Mouse (Mus musculus) lung, postnatal 10 days (tissue): ENCODE results near the gene Prkg1.

Source experiments
- DNase-seq: peaks from one replicate; pipeline ENCODE4 v3.0.0; 2021

The Prkg1 gene

GRCm38 (mm10) chr19:31136316-31136715 is 628.5 kb downstream of the Prkg1 start:
- DNase-seq, result no peak

DNA sequence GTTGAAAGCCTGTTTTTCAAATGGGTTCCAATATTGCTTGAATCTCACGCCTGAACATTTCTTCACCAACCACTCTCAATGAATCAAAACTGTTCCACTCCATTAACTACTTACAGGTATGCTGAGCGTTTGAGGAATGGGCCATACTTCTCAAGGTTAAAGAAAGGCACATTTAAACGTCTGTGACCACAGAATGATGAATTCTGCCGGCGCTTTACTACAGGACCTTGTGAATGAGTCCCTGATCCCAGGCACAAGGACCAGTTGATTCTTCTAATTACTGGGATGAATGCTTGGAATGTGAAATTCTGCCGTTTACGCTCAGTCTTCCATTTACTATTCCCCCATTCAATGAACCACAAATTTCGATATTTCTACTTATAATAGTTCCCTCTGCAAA is 632.2 kb downstream of the Prkg1 start:
- DNase-seq, result no peak

DNA sequence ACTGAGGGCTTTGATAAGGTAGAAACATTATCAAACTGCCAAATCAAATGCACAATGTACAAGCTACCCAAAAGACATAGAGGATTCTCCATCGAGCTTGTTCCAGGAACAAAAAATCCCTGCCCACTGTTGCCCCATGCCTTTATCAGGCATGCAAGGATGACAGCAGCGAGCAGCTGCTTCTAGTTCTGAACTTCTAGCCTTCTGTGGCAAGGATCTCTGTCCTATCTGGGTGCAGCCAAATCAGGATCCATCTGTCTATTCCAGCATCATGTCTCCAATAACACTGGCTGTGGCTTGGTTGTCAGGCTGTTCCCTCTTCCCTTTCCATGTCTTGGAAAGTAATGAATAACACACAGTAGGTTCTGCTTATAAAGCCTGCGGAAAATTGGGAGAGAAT is 640.2 kb downstream of the Prkg1 start:
- no peak for DNase-seq

- peak; percentile 27 for DNase-seq
These were observed 650.1 kb downstream of the Prkg1 start for GRCm38 (mm10) chr19:31114690-31115089.

DNA sequence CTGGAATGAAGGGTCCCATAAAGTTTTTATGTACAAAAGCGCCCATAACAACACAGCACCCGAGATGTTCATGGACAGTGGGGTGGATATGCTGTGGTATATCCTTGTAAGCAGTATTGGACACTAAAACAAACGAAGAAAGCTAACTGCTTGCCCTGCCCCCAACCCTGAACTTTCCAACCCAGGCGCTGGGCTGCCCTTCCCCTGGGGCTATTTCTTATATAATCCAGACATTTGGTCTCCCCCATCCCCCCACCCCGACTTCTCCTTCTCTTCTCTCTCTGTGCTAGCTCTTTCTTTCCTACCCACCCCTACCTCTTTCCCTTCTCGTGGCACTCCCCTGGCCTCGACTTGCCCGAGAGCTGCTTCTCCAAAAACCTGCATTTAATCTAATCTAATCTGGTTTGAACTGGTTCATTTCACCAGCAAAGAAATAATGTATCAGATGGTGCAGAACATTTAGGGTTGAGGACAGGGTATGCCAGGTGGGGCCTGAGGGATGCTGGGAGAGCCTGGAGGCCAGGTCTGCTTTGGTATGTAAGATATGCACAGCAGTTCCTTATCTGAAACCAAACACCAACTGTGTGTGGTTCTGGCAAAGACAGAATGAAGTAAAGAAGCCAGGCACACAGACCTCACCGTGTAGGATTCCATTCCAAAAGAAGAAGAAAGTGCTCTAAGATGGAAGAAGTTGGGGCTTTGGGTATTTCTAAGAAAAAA is 657.8 kb downstream of the Prkg1 start:
- DNase-seq, result no peak

GRCm38 (mm10) chr19:31106036-31106435 is 658.8 kb downstream of the Prkg1 start:
- no peak for DNase-seq

DNA sequence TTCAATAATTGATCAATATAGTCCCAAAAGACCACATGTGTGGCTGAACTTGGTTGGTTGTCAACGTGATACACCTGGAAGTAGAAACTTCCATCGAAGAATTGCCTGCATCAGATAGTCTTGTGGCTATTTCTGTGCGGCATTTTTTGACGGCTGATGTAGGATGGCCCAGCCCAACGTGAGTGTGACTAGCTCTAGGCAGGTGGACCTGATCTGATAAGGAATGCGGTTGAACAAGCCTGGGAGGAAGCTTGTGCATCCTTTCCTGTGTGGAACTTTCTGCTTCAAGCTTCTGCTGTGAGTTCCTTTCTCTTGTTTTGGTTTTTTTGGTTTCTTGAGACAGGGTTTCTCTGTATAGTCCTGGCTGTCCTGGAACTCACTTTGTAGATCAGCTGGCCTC is 660.1 kb downstream of the Prkg1 start:
- DNase-seq, result no peak

DNA sequence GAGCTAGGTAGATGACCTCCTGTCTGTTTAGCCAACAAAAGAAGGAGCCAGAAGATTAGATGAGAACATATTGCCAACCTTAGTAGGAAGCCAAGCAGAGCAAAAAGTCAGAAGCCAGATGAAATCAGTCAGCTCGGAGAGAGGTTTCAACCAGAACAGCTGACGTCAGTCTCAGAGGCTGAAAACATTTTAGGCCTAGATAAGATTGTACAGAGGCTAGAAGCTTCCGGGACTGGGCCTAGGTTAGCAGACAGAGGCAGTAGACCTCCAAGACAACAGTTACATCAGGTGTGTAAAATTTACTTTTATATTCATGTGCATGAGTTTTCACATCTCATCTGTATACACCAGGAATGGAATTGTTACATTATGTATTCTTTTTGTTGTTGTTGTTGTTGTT is 665.5 kb downstream of the Prkg1 start:
- no peak for DNase-seq

DNA sequence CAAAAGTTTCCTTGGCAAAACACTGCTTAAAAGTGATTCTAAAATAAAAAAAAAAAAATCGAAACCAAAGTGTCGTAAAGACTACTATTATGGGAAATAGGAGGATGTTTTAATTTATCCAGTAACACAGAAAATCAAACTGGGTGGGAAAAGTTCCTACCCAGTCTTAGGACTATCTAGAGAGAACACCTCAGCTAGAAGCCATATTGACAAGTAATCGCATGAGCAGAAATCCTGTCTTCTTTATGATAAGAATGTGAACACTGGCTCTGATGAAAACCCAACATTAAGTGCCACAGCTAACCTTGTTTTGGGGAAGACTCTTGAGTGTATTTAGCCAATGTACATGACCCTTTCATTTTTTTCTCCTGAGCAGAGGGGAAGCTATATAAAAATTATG is 667.0 kb downstream of the Prkg1 start:
- no peak for DNase-seq

DNA sequence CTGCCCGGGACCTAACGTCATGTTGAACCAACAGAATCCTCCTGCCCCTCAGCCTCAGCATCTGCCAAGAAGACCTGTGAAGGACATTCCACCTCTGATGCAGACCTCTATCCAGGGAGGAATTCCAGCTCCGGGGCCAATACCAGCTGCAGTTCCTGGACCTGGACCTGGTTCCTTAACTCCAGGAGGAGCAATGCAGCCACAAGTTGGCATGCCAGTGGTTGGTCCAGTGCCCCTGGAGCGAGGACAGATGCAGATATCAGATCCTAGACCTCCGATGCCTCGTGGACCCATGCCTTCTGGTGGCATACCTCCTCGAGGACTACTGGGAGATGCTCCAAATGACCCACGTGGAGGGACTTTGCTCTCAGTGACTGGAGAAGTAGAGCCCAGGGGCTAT is 681.1 kb downstream of the Prkg1 start:
- no peak for DNase-seq

DNA sequence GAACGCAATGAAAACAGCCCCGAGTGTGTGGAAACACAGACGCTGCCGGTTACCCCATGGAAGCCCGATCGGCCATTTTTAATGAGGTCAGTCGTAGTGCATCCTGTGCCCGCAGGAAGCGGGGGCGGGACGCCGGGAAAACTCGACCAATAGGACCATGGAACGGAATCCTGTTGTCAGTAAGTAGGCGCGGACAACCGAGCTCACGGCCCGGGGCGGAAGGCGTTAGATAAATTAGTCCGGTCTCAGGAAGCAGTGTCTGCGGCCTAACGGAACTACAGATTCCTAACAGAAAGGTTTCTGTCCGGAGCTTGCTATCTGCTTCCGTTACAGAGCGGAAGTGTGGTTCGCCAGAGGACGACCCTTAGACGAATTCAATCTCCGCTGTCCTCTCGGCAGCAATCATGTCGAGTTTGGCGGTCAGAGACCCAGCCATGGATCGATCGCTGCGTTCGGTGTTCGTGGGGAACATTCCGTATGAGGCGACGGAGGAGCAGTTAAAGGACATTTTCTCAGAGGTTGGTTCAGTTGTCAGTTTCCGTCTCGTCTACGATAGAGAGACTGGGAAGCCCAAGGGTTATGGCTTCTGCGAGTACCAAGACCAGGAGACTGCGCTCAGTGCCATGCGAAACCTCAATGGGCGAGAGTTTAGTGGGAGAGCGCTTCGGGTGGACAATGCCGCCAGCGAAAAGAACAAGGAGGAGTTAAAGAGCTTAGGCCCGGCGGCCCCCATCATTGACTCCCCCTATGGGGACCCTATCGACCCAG is 682.0 kb downstream of the Prkg1 start, which contains the start of gene Cstf2t:
Gene Cstf2t, plus strand, starts transcription at position 176 of the 768 bp plus-strand sequence.
- peak; percentile 100 for DNase-seq

GRCm38 (mm10) chr19:31082226-31082625 is 682.6 kb downstream of the Prkg1 start:
- no peak for DNase-seq

DNA sequence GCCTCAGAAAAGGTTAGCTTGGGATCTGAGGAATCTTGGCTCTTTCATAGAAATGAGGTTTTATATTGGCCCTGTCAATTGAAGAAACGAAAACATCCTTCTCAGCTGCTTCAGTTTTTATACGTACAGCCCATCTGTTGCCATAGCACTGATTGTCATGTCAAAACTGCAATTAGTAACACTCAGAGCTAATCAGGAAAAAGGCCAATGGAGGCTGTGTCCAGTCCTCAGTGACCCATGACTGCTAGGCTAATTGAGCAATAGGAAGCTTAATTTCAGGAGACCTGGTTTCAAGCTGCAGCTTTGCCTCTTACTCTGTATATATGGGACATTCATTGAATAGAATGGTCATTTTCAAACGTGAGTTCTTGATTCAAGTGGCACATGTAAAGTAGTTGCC is 686.6 kb downstream of the Prkg1 start:
- DNase-seq, result no peak

DNA sequence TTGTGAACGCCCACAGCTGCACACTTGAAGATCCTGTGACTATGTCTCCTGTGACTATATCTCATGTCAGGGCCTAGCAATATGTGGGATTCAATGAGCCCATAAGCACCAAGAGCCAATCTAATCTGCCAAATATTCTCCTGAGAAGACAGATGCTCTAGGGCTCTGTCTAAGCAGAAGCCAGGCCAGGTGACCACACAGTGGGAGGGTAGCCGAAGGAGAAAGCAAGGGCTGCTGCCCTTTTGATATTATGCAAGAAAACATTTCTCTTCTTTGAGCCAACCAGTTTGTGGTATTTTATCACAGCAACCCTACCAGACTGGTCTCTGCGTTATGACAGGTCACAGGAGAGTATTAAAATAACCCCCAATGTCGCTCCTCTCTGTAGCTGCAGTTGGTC is 688.7 kb downstream of the Prkg1 start:
- no peak for DNase-seq

- no peak for DNase-seq
These were observed 690.1 kb downstream of the Prkg1 start for GRCm38 (mm10) chr19:31074717-31075063.

DNA sequence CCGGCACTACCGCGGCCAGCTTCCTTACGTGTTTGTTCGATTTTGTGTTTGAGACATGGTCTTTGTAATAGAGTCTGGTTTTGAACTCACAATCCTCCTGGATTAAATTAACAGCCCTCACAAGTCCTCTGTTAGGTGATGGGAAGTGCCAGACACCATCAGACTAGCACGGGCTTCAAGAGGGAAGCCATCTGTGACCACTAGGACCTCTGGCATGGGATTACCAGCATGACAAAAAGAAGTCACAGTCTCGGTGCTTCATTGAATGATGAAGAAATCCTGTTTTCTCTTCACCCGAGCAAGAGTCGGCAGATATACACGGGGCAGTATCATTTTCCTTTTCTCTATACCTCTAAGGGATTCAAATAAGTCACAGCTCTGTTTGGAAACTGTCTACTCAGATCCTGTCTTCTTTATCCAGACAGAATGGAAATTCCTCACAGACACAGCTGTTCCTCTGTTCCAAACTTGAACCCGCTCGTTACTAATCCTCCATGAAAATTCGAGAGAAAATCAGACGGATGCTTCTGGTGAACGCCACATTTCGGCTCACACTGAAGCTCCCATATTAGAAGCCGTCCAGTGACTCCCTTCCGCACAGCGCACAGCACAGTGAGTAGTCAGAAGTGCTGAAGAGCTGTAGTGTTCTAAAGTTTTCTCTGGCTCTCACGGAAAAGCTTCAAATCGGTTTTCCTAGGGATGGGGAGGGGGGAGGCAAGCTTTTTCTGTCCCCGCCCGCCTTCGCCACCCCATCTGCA is 690.7 kb downstream of the Prkg1 start:
- no peak for DNase-seq

GRCm38 (mm10) chr19:31065206-31065781 is 699.5 kb downstream of the Prkg1 start:
- DNase-seq, result no peak

DNA sequence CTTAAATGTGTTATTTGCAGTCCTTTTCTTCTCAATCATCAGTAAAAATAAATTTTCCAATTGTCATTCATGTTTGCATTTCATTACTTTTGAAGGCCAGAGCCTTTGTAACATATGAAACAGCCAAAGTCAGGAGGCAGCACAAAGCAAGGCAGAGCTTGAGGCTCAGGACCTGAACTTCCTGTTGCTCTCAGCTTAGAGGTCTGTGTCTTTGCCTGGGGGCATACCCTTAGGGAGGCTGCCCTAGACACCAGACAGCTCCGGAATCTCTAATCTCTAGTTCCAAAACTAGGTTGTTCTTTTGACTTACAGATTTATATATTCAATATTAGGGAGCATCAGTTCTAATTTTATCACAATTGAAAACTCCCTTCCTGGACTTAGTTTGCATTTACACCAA is 700.1 kb downstream of the Prkg1 start:
- DNase-seq, result no peak

- DNase-seq, result no peak
These were observed 718.2 kb downstream of the Prkg1 start for GRCm38 (mm10) chr19:31046601-31047000.

GRCm38 (mm10) chr19:31040948-31041847 is 723.6 kb downstream of the Prkg1 start:
- no peak for DNase-seq

DNA sequence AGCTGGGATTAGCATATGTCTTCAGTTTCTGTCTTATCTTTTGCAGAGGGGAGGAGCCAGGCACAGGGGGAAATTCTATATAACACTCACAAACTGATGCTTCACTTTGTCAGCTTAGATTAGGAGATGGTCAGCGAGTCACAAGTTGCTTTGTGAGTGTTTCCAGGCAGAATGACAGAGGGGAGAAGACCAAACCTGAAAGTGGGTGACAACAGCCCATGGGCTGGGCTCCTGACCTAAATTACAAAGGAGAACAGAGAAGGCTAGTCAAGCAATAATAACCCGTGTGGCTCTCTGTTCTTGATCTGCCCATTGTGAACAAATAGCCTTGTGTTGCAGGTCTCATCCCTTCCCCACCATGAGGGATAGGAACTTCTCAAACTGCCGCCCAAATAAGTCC is 725.9 kb downstream of the Prkg1 start:
- no peak for DNase-seq

DNA sequence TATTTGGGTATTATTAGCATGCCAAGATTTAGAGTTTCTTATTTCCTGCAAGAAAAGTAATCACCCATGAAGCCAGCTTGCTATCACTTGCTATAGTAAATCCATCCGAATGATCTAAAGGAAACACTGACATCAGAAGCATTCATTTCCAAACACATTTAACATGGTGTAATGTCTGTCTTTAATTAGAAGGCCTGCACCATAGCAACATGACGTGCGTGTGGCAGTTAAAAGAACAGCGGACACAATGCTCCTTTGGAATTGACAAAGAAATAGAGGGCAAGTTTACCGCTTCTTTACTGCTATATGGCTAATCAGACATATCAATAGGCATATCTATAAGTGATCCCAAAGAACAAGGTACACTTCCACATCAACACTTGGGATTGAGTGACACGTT is 733.2 kb downstream of the Prkg1 start:
- DNase-seq, result no peak
